Mouse (Mus musculus) right cerebral cortex, postnatal 25 days (tissue): ENCODE measurements at regions not wholly inside any gene's neighbourhood (a gene's known extent, or its start where the extent isn't known, plus 50 kb on each side); places are given as distances from the start of the nearest gene placed in this dataset.

Experiments used
- DNase-seq: peaks from one replicate; pipeline ENCODE4 v3.0.0; 2022

DNA sequence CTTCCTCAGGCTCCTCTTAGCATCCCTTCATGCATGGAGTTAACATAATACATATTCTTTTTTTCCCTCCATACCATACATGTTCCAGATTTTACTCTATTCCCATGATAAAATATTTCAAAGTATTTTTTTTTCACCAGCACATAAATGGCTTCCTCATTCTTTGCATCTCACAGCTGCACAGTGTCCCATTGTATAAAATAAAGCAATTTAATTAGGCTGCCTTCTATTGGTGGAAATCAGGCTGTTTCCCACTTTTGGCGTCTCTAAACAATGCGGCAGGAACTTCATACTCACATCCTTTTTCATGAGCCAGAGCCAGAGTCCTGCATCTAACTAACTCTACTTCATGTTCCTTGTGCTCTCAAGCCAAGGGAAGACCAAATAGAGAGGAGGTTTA is 54.9 kb upstream of the Akap13 start:
- DNase-seq: no peak

DNA sequence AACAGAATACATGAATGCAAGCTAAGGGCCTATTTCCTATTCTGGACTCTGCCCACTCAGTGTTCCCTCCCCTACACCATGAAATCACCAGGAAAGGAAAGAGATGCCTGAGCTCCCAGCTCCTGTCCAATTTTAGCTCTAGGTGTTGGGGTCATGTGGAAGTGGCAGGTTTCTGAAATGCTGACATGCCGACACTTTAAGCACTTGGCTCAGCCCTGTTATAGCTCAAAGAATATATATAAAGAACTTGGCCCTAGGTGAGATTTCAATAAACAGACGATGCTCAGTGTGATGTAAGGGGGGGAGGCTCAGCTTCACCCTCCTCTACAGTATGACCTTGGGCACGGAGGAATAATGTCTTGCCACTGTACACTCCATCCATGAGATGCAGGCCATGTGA is 50.4 kb upstream of the Akap13 start:
- no peak for DNase-seq
